Mouse (Mus musculus) C2C12 (cell line): ENCODE measurements around the gene Megf8. TPM values are rescaled to one million over a fixed set of nuclear protein-coding genes. Genes with fewer than 3 reads are reported as not detected.

Experiments
- H3K27me3 ChIP-seq: one replicate; pipeline ENCODE4 v1.6.1; 2011; ENCODE audit not compliant: control insufficient read depth, insufficient read depth, insufficient read length
- H3K36me3 ChIP-seq: one replicate; pipeline ENCODE4 v1.6.1; 2011; ENCODE audit not compliant: control insufficient read depth, insufficient read depth
- H3K4me3 ChIP-seq: one replicate; pipeline ENCODE4 v1.5.1; 2011; ENCODE audit warnings: mild to moderate bottlenecking, control low read depth; ENCODE audit not compliant: poor library complexity, insufficient read depth, severe bottlenecking
- H3K79me2 ChIP-seq: one replicate; pipeline ENCODE4 v1.6.1; 2011; ENCODE audit not compliant: control insufficient read depth, insufficient read depth
- H3K79me3 ChIP-seq: one replicate; pipeline ENCODE4 v1.6.1; 2011; ENCODE audit warnings: low read depth, control low read depth
- H3ac ChIP-seq: one replicate; pipeline ENCODE3; 2011; ENCODE audit warnings: low read depth; ENCODE audit not compliant: control insufficient read depth, insufficient read length
- CEBPB ChIP-seq: IDR thresholded peaks from one replicate; pipeline ENCODE4 v1.6.1; 2011; ENCODE audit warnings: low read depth, mild to moderate bottlenecking, control low read depth, moderate library complexity
- CTCF ChIP-seq: IDR thresholded peaks from one replicate; pipeline ENCODE4 v1.5.1; 2011; ENCODE audit not compliant: control insufficient read depth, insufficient read depth, insufficient read length
- FOSL1 ChIP-seq: IDR thresholded peaks from one replicate; pipeline ENCODE4 v1.8.0; 2011; ENCODE audit warnings: mild to moderate bottlenecking, low read length; ENCODE audit not compliant: poor library complexity, insufficient read depth, severe bottlenecking
- MAX ChIP-seq: IDR thresholded peaks from one replicate; pipeline ENCODE4 v1.6.1; 2011; ENCODE audit warnings: mild to moderate bottlenecking, control low read depth
- MYOD1 ChIP-seq: IDR thresholded peaks from one replicate; pipeline ENCODE4 v1.6.1; 2011; ENCODE audit warnings: low read depth; ENCODE audit not compliant: control insufficient read depth, insufficient read length
- MYOG ChIP-seq: IDR thresholded peaks from one replicate; pipeline ENCODE4 v1.6.1; 2011; ENCODE audit not compliant: control insufficient read depth, insufficient read length; ENCODE audit errors: extremely low read depth
- USF1 ChIP-seq: IDR thresholded peaks from one replicate; pipeline ENCODE4 v1.6.1; 2011; ENCODE audit warnings: low read depth, mild to moderate bottlenecking, control low read depth, moderate library complexity
- polyA plus RNA-seq: library from polyadenylated mRNA; unstranded; fragments of >200 nt; fragmentation: generic; extraction: Trizol; gene quantifications from one replicate; pipeline ENCODE4 v1.2.1, GENCODE M21; 2012; ENCODE audit warnings: missing spikeins

Megf8 gene
- polyA plus RNA-seq, 1 experiment = 31.9 TPM

DNA sequence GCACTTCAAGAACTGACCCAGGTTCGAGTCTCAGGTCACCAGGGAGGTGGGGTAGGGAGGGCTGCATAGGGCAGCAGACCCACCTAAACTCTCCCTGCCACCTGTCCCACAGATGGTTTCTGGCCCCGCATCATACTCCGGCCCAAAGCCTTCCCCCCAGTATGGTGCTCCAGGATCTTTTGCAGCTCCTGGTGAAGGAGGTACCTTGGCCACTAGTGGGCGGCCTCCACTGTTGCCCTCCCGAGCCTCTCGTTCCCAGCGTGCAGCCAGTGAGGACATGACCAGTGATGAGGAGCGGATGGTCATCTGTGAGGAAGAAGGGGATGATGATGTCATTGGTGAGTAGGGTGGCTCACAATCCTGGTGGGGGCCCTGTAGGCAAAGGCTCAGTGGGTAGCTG lies 30.0 kb upstream of the Megf8 start:
- H3ac ChIP-seq = no peak overlapping the region
- no peak overlapping the region for H3K4me3 ChIP-seq
- H3K79me2 ChIP-seq = peaks cover 27% of the 10 kb centered on the region
- H3K36me3 ChIP-seq = peaks cover 52% of the 10 kb centered on the region
- H3K27me3 ChIP-seq = no peaks in the 10 kb centered on the region
- peaks cover 16% of the 10 kb centered on the region for H3K79me3 ChIP-seq
- no peak for TF ChIP-seq MYOD1
- TF ChIP-seq MAX = no peak

DNA sequence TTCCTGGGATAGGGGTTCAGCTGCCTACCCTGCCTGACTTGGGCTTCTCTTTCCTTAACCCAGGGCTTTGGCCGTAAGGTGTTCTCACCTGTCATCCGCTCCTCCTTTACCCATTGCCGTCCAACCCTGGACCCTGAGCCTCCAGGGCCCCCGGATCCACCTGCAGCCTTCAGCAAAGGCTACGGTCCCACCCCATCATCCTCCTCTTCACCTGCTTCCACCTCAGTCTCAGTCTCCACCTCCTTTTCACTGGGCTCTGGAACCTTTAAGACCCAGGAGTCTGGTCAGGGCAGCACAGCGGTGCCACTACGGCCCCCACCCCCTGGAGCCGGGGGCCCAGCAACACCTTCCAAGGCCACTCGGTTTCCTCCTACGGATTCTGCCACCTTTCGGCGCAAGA lies 29.0 kb upstream of the Megf8 start:
- TF ChIP-seq USF1 = no peak
- no peak for TF ChIP-seq FOSL1
- no peak for TF ChIP-seq CEBPB
- TF ChIP-seq MAX = no peak
- no peak for TF ChIP-seq CTCF
- TF ChIP-seq MYOG = no peak
- TF ChIP-seq MYOD1 = no peak
- Histone ChIP-seq H3K36me3 (peaks cover 53% of the 10 kb centered on the region), H3K79me2 (peaks cover 22% of the 10 kb centered on the region), H3K4me3 (no peak overlapping the region), H3K27me3 (no peaks in the 10 kb centered on the region), H3K79me3 (peaks cover 14% of the 10 kb centered on the region), H3ac (no peak overlapping the region)

GRCm38 (mm10) chr7:25288721-25289120 lies 28.2 kb upstream of the Megf8 start:
- TF ChIP-seq CTCF = no peak
- TF ChIP-seq USF1 = no peak
- TF ChIP-seq FOSL1 = no peak
- no peak for TF ChIP-seq MYOD1
- TF ChIP-seq MAX = no peak
- no peak for TF ChIP-seq CEBPB
- no peak for TF ChIP-seq MYOG
- no peak overlapping the region for H3K4me3 ChIP-seq
- H3K27me3 ChIP-seq = no peaks in the 10 kb centered on the region
- peaks cover 15% of the 10 kb centered on the region for H3K79me2 ChIP-seq
- peaks cover 7% of the 10 kb centered on the region for H3K79me3 ChIP-seq
- peaks cover 53% of the 10 kb centered on the region for H3K36me3 ChIP-seq
- no peak overlapping the region for H3ac ChIP-seq

DNA sequence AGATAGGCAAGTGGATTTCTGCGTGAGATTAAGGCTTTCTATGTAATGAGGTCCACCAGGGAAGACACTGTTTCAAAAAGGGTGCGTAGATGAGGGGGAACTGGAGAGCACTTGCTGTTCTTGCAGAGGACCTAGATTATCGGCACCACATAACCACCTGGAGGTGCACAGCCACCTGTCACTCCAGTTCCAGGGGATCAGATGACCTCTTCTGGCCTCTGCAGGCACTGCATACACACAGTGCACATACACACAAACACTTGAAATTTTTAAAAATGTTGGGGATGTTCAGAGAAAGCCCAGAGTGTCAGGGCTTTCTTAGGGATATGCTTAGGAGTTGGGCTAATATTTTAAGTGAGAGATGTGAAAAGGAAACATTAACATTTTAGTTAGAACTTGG lies 27.0 kb upstream of the Megf8 start:
- Histone ChIP-seq H3ac (no peak overlapping the region), H3K27me3 (no peaks in the 10 kb centered on the region), H3K79me2 (peaks cover 3% of the 10 kb centered on the region), H3K4me3 (no peak overlapping the region), H3K79me3 (peaks cover 3% of the 10 kb centered on the region), H3K36me3 (peaks cover 58% of the 10 kb centered on the region)
- TF ChIP-seq CEBPB (no peak), USF1 (no peak), MYOG (no peak), CTCF (no peak), FOSL1 (no peak), MYOD1 (no peak), MAX (no peak)

DNA sequence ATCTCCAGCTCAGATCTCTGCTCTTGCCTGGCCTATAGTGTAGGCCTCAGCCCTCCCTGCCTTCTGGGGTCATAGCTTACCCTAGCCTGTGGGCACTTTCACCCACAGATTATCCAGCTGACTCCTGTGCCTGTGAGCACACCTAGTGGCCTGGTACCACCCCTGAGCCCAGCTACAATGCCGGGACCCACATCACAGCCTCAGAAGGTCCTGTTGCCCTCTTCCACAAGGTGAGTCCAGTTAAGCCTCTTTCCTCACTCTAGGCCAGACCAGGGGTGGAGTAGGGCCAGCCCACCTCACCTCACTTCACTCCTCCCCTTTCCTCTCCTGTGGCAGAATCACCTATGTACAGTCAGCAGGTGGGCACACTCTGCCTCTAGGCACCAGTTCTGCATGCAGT lies 26.5 kb upstream of the Megf8 start:
- Histone ChIP-seq H3K79me3 (peaks cover 3% of the 10 kb centered on the region), H3K79me2 (no peaks in the 10 kb centered on the region), H3K4me3 (no peak overlapping the region), H3ac (no peak overlapping the region), H3K36me3 (peaks cover 58% of the 10 kb centered on the region), H3K27me3 (no peaks in the 10 kb centered on the region)
- no peak for TF ChIP-seq MAX

DNA sequence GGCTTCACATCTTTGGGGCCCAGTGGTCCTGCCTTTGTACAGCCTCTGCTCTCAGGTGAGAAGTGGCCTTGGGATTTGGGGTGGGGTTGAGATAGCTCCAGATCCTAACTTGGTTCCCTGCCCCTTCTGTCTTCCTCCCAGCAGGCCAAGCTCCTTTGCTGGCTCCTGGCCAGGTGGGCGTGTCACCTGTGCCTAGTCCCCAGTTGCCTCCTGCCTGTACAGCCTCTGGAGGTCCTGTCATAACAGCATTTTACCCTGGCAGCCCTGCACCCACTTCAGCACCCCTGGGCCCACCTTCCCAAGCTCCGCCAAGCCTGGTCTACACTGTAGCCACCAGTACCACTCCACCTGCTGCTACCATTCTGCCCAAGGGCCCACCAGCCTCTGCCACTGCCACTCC lies 26.1 kb upstream of the Megf8 start:
- TF ChIP-seq MYOD1 = no peak
- no peak for TF ChIP-seq CEBPB
- no peak for TF ChIP-seq USF1
- TF ChIP-seq CTCF = no peak
- no peak for TF ChIP-seq MAX
- no peak for TF ChIP-seq FOSL1
- no peak for TF ChIP-seq MYOG
- peaks cover 3% of the 10 kb centered on the region for H3K79me3 ChIP-seq
- peaks cover 55% of the 10 kb centered on the region for H3K36me3 ChIP-seq

More for the DNA sequence above, 26.1 kb upstream of the Megf8 start:
- no peaks in the 10 kb centered on the region for H3K79me2 ChIP-seq
- no peak overlapping the region for H3ac ChIP-seq
- no peak overlapping the region for H3K4me3 ChIP-seq
- H3K27me3 ChIP-seq = no peaks in the 10 kb centered on the region
